Mouse (Mus musculus): ENCODE measurements around the gene Terb1.
A peak's percentile ranks its signal among the peaks of the same experiment; 100 is the strongest.

Terb1 gene

DNA sequence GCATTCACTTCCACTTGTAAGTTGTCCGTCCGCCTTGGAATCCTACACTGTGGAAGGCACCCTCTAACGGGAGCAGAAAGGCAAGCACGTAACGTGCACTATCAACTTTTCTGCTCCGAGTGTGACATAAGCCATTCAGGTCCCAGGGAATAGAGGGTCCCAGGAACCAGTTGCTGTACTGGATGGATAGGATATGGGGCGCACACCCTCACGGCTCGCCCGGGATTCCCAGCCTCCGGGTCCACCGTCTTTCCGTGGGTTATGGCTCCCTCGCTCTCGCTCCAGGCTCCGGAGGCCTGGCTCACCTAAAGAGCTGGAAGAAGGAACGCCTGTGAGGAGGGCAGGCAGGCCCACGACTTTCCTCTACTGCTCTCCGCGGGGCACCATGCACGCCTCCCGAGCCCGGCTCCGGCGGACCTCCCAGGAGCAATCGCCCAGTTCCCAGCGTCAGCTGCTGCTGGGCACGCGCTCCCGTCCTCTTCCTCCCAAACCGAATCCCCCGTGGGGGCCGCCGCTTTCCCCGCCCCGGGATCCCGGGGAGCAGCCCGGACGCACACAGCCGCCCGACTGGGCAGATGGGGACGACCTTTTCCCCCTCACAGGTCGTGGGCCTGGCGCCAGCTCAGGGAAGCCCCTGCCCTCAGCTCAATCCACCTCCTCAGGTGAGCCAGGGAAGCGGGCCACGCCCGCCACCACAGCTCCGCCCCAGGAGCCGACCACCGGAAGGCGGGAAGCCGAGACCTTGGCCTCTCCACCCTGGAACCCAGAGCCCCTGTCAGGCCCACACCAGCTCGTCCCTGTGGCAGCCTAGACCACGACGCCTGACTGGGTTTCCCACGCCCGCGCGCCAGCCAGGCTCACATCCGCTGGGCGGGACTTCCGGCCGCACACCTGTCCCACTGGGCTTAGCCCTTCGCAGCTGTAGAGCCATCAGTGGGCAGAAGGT, at the start of gene Terb1:
Gene Terb1, minus strand, starts transcription at position 850 of the 946 bp plus-strand sequence.
- no peak for DNase-seq (ENCODE audit: low spot score)

GRCm38 (mm10) chr8:104557226-104557625, 47.5 kb upstream of the Terb1 start:
- no peak for DNase-seq (ENCODE audit: low spot score)

GRCm38 (mm10) chr8:104555191-104555590, 45.5 kb upstream of the Terb1 start:
- DNase-seq (ENCODE audit: low spot score), result no peak

DNA sequence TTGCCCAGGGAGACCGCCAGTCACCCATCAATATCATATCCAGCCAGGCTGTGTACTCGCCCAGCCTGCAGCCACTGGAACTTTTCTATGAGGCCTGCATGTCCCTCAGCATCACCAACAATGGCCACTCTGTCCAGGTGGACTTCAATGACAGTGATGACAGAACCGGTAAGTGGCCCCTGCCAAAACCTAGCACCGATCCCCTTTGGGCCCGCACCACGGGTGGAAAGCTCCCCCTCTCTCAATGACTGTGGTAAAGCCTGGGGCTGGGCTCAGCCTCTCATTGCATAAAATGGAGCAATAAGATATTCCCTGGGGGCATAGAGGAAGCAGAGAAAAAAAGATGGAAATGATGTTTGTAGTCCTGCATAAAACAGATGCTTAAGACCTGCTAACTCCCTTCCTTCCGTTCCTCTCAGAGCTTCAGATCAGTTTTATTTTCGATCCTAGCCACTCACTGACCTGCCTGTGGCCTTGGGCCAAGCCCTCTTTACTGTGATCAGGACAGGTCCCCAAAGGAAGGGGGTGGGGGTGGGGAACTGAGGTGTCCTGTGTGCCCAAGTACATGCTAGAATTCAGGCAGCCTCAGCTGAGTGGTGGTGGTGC, 33.8 kb upstream of the Terb1 start:
- no peak for DNase-seq (ENCODE audit: low spot score)

- peak; percentile 29 for DNase-seq (ENCODE audit: low spot score)
Measured at GRCm38 (mm10) chr8:104542160-104542559, 32.5 kb upstream of the Terb1 start.

- no peak for DNase-seq (ENCODE audit: low spot score)
Measured at GRCm38 (mm10) chr8:104541515-104541880, 31.8 kb upstream of the Terb1 start.

DNA sequence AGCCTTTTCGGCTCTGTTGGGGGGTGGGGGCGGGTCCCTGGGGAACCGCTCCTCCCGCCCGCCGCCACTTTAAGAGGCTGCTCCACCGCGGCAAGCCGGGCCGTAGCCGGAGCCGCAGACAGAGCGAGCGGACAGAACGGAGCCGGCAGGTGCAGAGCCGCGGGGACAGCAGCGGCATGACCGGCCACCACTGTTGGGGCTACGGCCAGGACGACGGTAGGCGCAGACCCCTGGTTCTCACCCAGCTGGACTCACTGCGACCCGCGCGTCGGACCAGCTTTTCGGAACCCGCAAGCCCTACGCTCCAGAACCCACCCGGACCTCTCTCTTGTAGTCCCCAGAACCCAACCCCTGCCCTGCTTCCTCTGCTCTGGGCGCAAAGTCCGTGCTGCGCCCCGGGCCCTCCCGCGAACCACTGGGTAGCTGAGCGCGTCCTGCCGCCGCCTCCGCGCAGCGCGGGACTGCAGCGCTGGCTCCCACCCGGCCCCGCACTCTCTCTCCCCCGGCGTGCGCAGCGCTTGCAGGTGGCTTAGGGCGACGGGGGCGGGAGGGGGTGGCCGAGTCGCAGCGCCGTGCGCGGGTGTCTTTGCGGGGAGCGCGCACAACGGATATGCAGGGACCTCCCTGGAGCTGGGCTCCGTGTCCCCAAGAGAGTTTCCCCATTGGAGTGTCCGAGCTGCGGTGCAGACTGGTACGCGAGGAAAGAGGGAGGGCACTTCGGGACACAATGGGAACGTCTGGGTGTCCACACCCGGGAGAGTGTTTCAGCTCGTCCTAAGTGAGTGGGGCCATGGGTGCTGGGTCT, 31.2 kb upstream of the Terb1 start:
- no peak for DNase-seq (ENCODE audit: low spot score)

GRCm38 (mm10) chr8:104540238-104540637, 30.5 kb upstream of the Terb1 start:
- DNase-seq (ENCODE audit: low spot score), result no peak

DNA sequence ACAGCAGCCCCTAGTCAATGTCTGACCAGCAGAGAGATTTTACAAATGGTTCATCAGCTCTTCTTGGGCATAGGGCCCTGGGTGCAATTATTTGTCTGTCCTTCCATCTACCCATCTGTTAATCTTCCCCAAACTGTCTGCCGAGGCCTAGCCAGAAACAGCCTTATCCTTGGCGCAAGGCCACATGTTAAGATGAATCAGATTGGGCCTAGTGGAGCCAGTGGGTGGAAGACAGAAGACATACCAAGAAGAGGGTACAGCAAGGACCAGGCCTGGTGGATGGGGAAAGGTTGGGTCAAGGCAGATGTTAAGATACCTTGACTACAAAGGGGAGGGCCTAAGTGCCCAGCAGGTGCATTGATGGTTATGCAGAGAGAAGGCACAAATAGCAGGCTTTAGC, 29.9 kb upstream of the Terb1 start:
- peak; percentile 35 for DNase-seq (ENCODE audit: low spot score)

DNA sequence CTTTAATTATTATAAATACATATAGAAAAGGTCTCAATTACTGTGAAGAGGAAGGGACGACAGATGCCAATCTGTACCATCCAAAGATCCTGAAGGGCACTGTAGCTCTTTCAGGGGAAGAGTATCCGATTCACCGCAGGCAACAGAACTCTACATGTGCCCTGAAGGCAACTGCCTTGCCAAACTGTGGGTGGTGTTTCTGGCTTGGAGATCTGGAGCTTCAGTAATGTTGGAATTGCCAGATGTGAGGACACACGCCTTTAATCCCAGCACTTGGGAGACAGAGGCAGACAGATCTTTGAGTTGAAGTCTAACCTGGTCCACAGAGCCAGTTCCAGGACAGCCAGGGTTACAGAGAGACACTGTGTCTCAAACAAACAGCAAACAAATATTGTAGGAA, 29.2 kb upstream of the Terb1 start:
- no peak for DNase-seq (ENCODE audit: low spot score)

DNA sequence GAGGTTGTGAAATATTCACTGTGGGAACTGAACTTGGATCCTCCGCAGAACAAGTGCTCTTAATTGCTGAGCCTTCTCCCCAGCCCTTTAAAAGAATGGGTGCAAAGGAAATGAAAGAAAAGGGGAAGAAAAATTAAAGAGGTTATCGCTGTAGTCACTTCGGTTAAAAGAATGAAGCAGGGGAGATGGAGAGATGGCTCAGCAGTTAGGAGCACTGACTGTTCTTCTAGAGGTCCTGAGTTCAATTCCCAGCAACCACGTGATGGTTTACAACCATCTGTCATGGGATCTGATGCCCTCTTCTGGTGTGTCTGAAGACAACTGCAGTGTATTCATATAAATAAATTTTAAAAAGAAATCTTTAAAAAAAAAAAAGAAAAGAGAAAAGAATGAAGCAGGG, 26.3 kb upstream of the Terb1 start:
- DNase-seq (ENCODE audit: low spot score), result no peak

DNA sequence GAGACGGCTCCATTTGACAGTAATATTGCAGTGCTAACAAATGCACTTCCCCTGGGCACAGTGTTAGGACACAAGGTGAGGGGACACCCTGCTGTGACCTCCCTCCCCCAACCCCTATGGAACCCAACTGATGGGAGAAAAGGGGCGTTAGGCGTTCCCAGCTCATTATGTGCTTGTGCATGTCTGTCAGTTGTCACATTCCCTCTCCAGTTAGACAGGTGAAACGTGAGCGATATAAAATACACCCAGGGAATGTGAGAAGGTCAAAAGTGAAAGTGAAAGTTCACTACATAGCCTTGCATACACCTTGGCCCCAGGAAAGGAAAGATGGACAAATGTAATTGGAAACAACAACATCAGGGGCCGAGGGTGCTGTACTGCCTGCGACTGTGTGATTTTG, 25.7 kb upstream of the Terb1 start:
- no peak for DNase-seq (ENCODE audit: low spot score)

DNA sequence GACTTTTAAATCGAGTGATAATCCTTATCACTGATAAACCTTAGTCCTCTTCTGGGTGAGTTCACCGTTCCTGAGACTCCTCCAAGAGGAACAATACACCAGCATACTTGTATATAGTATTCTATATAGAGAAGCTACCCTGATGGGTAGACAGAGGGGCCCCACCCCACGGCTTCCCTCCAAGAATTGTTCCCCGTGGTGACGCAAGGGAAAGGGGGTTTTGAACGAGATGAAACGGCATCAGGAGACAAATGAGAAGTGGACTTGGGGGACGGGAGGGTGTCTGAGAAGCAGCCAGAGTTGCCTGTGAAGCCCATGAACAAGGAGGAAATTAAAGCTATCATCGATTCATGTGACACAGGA, 25.1 kb upstream of the Terb1 start:
- DNase-seq (ENCODE audit: low spot score), result no peak

GRCm38 (mm10) chr8:104533971-104534778, 24.5 kb upstream of the Terb1 start, which contains the start of the genes Nae1 and Car7:
Nae1 (minus strand) TSS chr8:104534637.
Car7 (plus strand) TSS chr8:104534689.
- peak; percentile 80 for DNase-seq (ENCODE audit: low spot score)

- no peak for DNase-seq (ENCODE audit: low spot score)
Measured at GRCm38 (mm10) chr8:104533551-104533950, 23.8 kb upstream of the Terb1 start.

DNA sequence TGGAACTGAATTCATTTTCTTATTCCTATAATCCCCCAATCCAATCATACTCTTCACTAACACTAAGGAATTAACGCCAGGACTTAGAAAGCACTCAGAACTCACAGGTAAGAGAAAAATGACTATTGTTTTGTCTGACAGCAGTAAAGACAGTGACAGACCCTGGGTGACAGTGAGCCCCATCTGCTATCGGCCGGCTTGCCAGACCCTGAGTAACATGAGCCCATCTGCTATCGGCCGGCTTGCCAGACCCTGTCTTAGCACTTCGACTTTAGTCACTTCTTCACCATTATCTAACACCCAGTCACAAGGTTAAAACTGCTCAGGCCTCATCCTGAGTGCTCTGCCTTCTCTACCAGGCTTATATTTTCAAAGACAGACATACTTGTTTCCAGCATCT, 20.0 kb upstream of the Terb1 start:
- no peak for DNase-seq (ENCODE audit: low spot score)

DNA sequence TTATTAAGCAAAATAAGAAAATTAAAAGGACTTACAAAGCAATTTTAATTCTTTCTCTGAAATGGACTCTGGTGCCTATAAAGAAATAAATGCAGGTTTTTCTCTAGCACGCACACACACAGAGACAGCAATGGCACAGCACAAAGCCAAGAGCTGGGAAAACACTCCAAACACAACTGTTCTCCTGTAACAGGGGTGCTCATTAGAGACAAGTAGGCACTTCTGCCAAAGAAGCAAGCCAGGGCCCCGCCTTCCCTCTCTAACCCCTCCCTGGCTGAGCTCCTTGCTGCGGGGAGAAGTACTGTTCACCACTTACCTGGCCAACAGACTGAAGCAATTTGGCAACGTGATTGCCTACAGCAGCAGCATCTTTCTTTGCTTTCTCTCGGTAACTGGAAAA, 8.2 kb upstream of the Terb1 start:
- DNase-seq (ENCODE audit: low spot score), result no peak

DNA sequence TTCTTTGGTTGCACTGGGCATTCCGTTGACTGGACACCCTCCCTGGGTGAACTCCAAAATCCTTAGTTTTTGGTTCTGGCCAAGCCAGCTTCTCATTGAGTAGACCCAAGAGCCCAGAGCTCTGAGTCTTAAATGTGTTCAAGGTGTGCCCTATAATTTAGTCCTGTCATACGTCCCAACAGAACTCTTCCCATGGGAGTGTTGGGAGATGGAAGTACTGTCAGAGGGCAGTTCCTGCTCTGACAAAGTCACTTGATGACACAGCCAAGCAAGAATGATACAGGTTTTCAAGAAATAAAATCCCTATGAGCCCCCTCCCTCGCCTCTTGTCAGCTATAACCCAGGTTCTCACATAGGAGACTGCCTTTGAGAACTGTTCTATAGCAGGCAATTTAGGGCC, 424 bp upstream of the Terb1 start:
- DNase-seq (ENCODE audit: low spot score), result no peak

- DNase-seq (ENCODE audit: low spot score), result no peak
Measured at GRCm38 (mm10) chr8:104479091-104479490, 30.6 kb downstream of the Terb1 start.

DNA sequence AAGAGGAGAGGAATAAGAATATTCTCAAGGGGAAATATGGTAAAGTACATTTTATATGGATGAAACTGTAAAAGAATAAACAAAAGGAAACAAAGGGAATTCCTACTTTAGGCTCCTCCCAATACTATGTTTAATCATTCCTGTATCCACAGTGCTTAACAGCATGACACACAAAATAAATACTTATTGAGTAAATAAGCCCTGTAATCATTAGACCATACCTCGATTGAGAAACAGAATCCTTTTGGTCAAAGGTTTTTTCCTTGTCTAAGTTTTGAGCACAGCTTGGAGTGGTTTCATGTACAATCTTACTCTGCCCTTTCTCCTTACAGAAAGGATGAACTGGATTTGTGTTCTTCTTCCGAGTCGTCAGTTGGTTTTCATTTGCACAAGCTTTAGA, 37.2 kb downstream of the Terb1 start:
- DNase-seq (ENCODE audit: low spot score), result no peak

GRCm38 (mm10) chr8:104467463-104467862, 42.2 kb downstream of the Terb1 start:
- DNase-seq (ENCODE audit: low spot score), result no peak

DNA sequence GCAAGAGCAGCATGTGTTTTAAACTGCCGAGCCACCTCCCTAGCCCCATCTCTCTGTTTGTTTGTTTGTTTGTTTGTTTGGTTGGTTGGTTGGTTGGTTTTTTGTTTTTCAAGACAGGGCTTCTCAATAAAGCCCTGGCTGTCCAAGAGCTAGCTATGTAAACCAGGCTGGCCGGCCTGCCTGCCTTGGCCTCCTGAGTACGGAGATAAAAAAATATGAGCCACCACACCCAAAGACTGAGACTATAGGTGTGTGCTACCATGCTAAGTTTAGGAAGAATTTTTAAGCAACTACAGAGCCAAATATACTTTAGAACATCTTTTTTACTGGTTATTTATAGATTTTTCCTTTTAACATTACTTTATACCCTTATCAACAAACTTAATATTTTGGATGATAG, 57.5 kb downstream of the Terb1 start:
- DNase-seq (ENCODE audit: low spot score), result no peak

Measured in layer of hippocampus, adult 9-10 months (tissue).